Mouse (Mus musculus) layer of hippocampus, adult 2 months (tissue): ENCODE data around the gene Ppfia3. TPM values are rescaled to one million over a fixed set of nuclear protein-coding genes. Genes with fewer than 3 reads are reported as not detected.

Experiments used
- DNase-seq, 2 experiments: peaks; one replicate each; pipeline ENCODE4 v3.0.0; 2022; ENCODE audit warnings: low spot score in 2 of 2
- H3K27ac ChIP-seq: fragments of 200-600 bp; 2 replicates; pipeline ENCODE4 v1.8.1; 2022
- H3K4me3 ChIP-seq: fragments of 200-600 bp; 2 replicates; pipeline ENCODE4 v1.8.1; 2022; ENCODE audit warnings: mild to moderate bottlenecking
- CTCF ChIP-seq: fragments of 200-600 bp; conservative IDR thresholded peaks from 2 replicates; pipeline ENCODE4 v1.8.1; 2022; ENCODE audit warnings: antibody characterized with exemption, mild to moderate bottlenecking, moderate library complexity
- long read RNA-seq, 2 experiments: library from polyadenylated mRNA; stranded (forward); transcript quantifications; one replicate each; pipeline ENCODE4 v2.0.0; 2021; ENCODE audit warnings: borderline mapping rate in 2 of 2
- total RNA-seq, 2 experiments: library from RNA; stranded (reverse); gene quantifications; 2 replicates each; pipeline ENCODE4 v1.2.3; 2021

Ppfia3 gene
- total RNA-seq = 100 to 1,000 TPM; 133 to 138 TPM
- long read RNA-seq, experiment 1, full-length matches to known transcripts = 75 of 115 reads
- long read RNA-seq, experiment 1, partial matches to known transcripts = 25 of 115 reads
- long read RNA-seq, experiment 1, other reads (novel, unspliced or antisense) = 15 of 115 reads
- long read RNA-seq, experiment 2, full-length matches to known transcripts = 117 of 194 reads
- long read RNA-seq, experiment 2, partial matches to known transcripts = 46 of 194 reads
- long read RNA-seq, experiment 2, other reads (novel, unspliced or antisense) = 31 of 194 reads

DNA sequence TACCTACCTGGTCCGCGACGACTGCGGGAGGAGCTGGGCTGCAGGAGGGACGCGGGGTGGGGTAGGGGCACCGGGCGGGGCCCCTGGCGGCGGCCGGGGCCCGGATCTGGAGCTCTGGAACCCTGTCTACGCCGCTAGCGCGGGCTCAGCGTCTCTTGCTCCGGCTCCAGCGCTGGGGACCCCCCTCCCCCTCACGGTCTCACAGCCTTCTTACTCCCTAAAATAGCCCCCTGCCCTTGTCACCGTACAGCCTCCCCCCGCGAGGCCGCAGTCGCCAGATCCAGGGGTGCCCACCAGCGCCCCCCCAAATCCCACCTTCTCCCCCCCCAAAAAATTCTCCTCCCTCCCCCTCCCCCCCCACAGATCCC is at the start of gene Ppfia3:
Gene Ppfia3, minus strand, starts transcription at position 368 of the 368 bp plus-strand sequence.
- Histone ChIP-seq H3K27ac (peak within 1 kb of the TSS; percentile 96), H3K4me3 (peak within 1 kb of the TSS; percentile 88)
- TF ChIP-seq CTCF = no peak
- DNase-seq = no peak

- H3K27ac ChIP-seq = no peak overlapping the region
- H3K4me3 ChIP-seq = peak overlapping the region; percentile 41
- DNase-seq = no peak
- TF ChIP-seq CTCF = no peak
Observed at GRCm38 (mm10) chr7:45415636-45416035, 48.8 kb upstream of the Ppfia3 start.

DNA sequence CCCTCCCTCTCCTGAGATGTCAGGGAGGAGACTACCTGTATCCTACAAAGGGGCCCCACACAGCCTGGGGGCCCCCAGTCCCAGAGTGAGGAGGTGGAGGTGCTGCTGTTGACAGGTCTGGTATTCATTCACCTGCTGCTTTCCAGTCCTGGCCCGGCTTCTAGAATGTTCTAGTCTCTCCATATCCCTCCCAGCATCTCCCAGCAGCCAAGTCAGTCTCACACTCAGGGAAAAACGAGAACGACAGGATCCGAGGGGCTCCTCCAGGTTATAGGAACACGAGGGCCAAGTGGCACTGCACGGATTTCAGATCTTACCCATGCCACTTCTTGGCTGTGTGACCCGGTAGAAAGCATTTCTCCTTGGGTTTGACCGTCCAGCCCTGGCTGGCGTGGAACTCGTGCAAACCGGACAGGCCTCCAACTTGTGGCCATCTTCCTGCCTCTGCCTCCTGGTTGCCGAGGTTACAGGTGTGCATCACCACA is 48.0 kb upstream of the Ppfia3 start:
- no peak overlapping the region for H3K27ac ChIP-seq
- no peak for TF ChIP-seq CTCF
- H3K4me3 ChIP-seq = no peak overlapping the region
- no peak for DNase-seq

DNA sequence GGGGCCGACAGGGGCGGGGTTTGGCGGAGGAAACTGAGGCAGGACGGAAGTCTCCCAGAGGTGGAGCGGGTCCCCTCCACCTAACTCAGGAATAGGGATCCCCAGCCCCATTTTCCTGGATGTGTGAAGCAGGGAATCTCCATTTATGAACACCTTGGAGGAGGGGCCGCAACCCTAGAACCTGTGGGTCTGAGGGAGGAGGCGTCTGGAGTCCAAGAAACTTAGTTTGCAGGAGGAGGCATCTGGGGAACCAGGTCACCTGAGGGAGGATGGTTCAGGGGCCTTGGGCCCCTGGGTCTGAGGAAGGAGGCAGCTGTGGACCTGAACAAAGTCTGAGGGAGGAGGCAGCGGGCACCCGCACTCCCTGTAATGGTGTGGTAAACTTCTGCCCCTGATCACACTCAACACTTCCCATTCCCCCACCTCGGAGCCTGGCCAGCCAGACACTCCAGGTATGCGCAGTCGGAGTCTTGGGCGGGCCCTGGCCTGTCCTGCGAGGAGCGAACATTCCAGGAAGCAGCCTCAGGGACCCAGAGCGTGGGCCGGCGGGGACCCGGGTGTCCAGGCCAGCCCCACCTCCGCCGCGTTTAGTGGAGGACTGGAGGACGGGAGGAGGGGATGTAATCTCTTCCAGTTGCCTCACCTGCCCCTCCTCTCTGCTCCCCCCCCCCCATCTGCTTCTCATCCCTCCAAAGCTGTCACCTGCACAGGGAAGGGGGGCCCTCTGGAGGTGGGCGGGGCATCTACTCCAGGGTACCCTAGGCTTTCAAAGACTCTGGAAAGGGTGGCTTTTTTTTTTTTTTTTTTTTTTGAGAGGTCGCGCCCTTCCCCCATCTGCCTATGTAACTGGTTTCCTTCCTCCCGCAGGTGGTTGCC is 47.3 kb upstream of the Ppfia3 start:
- DNase-seq = no peak
- Histone ChIP-seq H3K4me3 (peak overlapping the region; percentile 50), H3K27ac (no peak overlapping the region)
- no peak for TF ChIP-seq CTCF

DNA sequence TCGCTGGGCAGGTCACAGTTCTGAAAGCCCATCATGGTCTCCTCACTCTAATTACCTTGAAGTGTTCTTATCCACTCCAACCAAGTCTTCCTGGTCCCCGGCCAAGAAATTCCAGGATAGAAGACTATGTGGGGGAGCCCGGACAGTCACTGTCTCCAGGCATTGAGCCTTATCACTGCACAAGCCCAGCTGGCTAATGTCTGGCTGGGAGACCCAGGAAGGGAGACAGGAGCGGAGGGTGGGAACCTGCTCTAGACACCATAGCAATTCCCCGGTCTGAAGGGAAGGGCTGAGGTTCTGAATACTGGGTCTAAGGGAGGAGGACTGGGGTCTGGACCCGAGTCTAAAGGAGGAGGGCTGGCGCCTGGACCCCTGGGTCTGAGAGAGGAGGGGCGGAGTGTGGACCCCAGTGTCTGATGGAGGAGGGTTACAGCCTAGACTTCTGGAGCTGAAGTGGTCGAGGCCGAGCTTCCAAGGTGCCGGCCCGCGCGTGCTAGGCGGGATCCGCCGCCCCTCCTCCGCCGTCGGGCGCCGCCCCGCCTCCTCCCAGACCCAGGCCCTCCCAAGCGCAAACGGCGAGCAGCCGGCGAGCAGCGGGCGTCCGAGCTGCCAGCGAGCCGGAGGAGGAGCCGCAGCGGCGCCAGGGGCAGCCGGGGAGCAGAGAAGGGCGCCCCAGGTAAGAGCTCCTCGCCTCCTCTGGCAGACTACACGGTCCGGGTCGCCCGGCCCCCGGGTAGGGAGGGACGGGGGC is 46.5 kb upstream of the Ppfia3 start, which contains the start of gene Ntf5:
Gene Ntf5, plus strand, starts transcription at position 583 of the 751 bp plus-strand sequence.
- Histone ChIP-seq H3K27ac (no peak within 1 kb of the TSS), H3K4me3 (peak within 1 kb of the TSS; percentile 50)
- no peak for TF ChIP-seq CTCF
- DNase-seq = no peak

GRCm38 (mm10) chr7:45412421-45412820 is 45.6 kb upstream of the Ppfia3 start:
- no peak for TF ChIP-seq CTCF
- no peak for DNase-seq
- Histone ChIP-seq H3K4me3 (no peak overlapping the region), H3K27ac (no peak overlapping the region)

DNA sequence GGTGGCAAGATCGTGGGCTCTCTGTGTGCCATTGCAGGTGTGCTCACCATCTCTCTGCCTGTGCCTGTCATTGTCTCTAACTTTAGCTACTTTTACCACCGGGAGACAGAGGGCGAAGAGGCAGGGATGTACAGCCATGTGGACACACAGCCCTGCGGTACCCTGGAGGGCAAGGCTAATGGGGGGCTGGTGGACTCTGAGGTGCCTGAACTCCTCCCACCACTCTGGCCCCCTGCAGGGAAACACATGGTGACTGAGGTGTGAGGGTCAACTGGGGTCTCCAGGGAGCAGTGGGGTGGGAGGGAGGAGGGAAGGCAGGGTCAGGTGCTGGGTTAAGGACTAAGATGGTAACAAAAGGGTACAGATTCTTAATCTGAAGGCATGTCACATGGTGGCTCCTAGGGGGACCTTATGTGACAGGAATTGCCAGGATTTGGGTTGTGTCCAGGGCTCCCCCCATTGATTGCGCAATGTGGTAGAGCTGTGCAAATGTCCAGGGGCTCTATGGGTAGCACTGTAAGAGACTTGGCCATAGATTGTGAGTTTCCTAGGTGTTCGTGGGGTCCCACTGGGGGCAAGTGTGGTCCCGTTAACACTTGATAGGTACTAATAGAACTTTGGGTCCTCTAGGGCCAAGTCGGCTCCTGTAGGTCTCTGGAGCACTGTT is 42.8 kb upstream of the Ppfia3 start:
- no peak for DNase-seq
- TF ChIP-seq CTCF = no peak
- no peak overlapping the region for H3K4me3 ChIP-seq
- H3K27ac ChIP-seq = no peak overlapping the region

- TF ChIP-seq CTCF = no peak
- H3K27ac ChIP-seq = no peak overlapping the region
- DNase-seq = no peak
- no peak overlapping the region for H3K4me3 ChIP-seq
Observed at GRCm38 (mm10) chr7:45408949-45409348, 42.1 kb upstream of the Ppfia3 start.

DNA sequence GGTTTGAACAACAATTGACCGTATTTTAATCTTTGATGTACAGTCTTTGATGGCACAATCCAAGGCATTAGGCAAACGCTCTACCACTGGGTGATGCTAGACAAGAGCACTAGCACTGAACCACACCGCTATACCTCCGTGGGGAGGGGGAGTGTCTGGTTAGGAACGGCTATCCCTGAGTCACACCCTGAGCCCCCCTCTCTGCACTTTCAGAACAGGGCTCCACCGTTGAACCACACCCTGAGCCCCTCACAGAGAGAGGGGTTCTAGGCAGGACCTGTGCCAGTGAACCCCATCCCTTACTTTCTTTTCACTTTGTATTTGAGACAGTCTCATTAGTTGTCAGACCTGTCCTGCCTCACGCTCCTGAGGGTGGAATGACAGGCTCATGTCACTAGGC is 41.5 kb upstream of the Ppfia3 start:
- Histone ChIP-seq H3K4me3 (no peak overlapping the region), H3K27ac (no peak overlapping the region)
- DNase-seq = no peak
- TF ChIP-seq CTCF = no peak

DNA sequence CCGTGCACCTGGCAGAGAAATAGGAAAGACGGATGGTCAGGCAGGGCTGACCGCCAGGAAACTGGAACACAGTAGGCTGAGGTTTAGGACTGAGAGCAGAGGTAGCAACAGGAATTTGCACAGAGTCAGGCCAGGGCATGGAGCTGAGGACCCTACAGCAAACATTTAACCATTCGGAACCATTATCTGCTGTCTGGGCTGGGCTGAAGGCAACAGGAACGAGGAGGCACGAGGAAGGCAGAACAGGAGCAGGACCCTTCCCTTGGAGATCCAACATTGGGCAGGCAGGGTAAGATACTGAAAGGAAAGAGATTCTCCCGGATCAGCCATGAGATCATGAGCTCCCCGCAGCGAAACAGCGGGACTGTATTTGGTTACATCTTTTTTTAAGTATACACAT is 41.0 kb upstream of the Ppfia3 start:
- no peak for TF ChIP-seq CTCF
- H3K4me3 ChIP-seq = no peak overlapping the region
- H3K27ac ChIP-seq = no peak overlapping the region
- no peak for DNase-seq

GRCm38 (mm10) chr7:45406157-45407156 is 39.6 kb upstream of the Ppfia3 start:
- no peak overlapping the region for H3K27ac ChIP-seq
- no peak for DNase-seq
- H3K4me3 ChIP-seq = peak overlapping the region; percentile 18; the same call in 1 of the 2 replicates
- TF ChIP-seq CTCF = peak; percentile 47
